Mouse (Mus musculus): Measurements from ENCODE around the gene Fcamr.

- TF ChIP-seq ETS1 (conservative IDR thresholded peaks at IDR 0.05; ENCODE audit: low read depth, low read length) (no peak), ZKSCAN1 (IDR thresholded peaks at IDR 0.05; ENCODE audit: borderline replicate concordance, low read depth, low read length) (no peak)
These were observed 31.8 kb downstream of the Fcamr start for GRCm38 (mm10) chr1:130832230-130833149.
